Mouse (Mus musculus) kidney, postnatal 10 days (tissue): ENCODE measurements around the gene Pex14.
"Not testable (repeated sequence)": the region's sequence is repeated elsewhere in the genome, so short reads cannot be mapped to it uniquely, and the experiment has no call there.

ENCODE experiments used
- DNase-seq: peaks from one replicate; pipeline ENCODE4 v3.0.0; 2021; ENCODE audit warnings: mixed read lengths

Gene Pex14

GRCm38 (mm10) chr4:149099369-149100017, at the start of gene Pex14:
Pex14 (minus strand) TSS chr4:149099876.
- peak; percentile 94 for DNase-seq

DNA sequence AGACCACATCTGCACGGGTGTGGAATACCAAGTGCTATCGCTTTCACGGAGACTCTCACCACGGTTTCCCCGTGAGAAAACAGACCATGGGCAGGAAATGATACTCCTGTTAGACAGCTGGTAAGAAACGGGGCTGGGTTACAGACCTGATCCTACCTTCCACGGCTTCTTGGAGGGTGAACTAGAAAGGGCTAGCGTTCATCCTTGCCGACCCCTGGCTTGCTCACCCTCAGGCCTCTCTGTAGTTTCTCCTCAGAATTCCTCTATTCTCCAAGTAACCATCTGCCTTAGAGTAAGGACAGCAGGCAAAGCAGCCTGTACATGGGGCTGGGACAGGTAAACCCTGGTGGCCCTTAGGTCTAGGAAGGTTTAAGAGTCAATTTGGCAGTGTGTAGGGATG, 49.5 kb upstream of the Pex14 start:
- no peak for DNase-seq

GRCm38 (mm10) chr4:149148084-149148483, 48.4 kb upstream of the Pex14 start:
- no peak for DNase-seq

GRCm38 (mm10) chr4:149147528-149147927, 47.9 kb upstream of the Pex14 start:
- no peak for DNase-seq

- DNase-seq, result no peak
These were observed 45.5 kb upstream of the Pex14 start for GRCm38 (mm10) chr4:149145151-149145550.

DNA sequence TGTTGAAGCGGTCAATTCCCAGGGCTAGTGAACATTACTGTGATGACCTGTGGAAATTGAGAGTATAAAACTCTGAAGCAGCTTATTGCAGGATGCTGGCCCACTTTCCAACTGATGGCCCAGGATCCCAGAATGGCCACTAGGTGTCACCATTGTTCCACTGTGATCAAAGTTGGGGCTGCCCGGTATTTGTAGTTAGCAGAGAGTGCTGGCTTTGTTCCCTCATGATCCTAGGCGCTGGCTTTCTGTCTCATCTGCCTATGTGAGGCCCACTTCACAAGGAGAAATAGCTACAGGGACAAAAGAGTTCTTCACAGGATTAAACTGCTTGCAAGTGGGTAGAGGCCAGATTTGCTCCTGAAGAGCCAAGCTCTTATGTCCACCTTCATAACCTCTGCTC, 44.8 kb upstream of the Pex14 start:
- DNase-seq, result peak; percentile 88

DNA sequence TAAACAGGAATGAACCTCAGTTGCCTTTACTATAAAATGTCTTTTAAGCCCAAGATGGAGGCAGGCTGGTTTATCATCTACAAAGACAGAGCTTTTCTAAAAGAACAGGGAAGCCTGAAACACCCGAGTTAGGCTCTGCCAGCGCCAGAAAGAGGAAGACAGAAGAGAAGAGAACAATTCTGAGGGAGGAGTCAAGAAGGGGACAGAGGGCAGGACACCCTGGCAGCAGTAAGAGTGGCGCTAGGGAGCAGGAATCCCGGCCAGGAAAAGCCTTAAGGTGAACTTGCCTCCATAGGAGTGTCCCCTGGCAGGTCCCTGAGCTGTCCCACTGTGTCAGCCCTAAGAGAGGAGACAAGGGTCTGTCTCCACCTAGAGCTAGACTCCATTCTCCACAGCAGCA, 43.9 kb upstream of the Pex14 start:
- DNase-seq, result no peak

- no peak for DNase-seq
These were observed 38.8 kb upstream of the Pex14 start for GRCm38 (mm10) chr4:149138515-149138914.

- peak; percentile 96 for DNase-seq
These were observed 37.5 kb upstream of the Pex14 start, which contains the start of gene Cenps for GRCm38 (mm10) chr4:149136982-149137770. Cenps (minus strand) TSS chr4:149137629.

- peak; percentile 38 for DNase-seq
These were observed 36.6 kb upstream of the Pex14 start for GRCm38 (mm10) chr4:149136116-149136850.

DNA sequence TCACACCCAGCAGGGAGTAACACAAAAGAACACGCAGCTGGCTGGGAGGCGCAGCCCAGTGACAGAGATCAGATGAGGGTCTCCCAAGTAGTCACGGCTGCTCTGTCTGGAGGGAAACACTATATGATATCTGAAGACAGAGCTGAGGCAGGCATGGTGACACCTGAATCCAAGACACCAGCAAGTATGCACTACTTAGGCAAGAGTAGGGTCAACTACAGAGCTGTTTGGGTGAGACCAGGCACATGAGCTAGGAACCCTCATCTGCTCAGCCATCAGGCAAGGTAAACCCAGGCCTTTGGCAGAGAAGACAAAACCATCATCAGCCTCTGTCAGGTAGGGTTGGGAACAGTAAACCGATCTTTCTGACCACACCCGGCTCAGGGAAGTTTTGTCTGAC, 33.7 kb upstream of the Pex14 start:
- DNase-seq, result no peak

DNA sequence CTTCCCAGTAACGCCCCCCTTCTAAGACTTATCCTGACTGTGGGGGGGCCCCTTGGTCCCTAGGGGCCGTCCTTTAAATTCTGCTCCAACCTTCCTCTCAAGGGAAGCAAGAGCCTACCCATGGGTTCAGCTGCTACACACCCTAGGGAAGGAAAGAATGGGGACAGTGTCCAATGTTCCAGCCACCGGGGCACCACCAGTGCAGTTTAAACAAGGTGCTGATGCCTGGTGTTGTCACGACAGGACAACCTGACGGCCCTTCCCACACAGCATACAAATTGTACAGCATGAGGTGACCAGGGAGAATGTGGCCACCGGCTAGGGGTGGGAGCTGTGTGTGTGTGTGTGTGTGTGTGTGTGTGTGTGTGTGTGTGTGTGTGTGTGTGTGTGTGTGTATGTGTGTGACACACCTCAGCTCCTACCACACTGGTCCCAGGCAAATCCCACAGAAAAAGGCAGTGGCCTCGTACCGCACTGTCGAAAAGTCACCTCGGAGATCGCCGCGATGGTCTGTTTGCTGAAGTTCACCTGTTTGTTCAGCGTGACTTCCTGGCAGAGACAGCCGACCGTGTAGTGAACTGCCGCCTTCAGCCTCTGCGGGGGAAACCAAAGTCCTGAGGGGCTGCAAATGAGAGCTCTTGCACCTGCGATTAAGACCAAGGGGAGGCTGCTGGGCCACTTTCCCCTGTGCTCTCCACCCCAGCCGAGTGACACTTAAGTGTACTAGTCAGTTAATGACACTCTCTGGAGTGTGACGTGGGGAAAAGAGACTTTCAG, 32.3 kb upstream of the Pex14 start:
- DNase-seq, result no peak

GRCm38 (mm10) chr4:149131021-149131752, 31.5 kb upstream of the Pex14 start:
- DNase-seq, result no peak

GRCm38 (mm10) chr4:149128467-149128866, 28.8 kb upstream of the Pex14 start:
- no peak for DNase-seq

DNA sequence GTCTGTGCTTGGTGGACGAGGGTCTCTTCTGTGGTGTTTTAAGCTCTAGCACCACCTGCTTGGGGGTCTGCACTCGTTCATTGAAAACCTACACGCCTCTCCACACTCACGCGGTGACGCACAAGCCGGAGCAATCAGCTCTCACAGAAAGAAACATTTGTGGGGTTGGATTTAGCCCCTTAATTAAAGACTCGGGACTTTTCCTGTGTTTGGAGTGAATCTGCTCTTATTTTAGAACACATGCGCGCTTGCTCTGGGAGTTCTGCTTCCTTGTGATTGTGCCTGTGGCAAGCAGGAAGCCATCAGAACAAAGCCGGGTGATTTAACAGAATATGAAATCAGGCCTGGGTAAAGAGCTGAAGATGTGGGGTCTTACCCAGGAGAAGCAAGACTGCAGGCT, 27.0 kb upstream of the Pex14 start, which contains the start of gene Cort:
Gene Cort, minus strand, starts transcription at position 101 of the 400 bp plus-strand sequence.
- DNase-seq, result no peak

DNA sequence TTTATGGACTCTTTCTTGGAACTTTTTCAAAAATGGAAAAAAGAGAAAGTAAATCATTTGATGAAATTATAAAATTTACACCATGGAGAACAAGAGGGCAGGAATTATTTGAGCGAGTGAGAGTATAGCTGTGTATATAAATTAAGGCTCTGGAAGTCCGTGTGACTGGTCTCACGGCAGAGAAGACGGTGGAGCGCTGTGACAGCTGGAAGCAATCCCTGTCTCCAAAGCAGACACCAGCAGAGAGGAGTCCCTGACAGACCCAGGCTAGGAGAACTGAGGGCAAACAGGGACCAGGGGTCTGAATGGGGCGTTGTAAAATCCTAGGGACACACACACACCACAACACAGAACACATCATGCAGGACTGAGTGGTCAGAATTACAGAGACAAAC, 26.4 kb upstream of the Pex14 start:
- DNase-seq, result peak; percentile 37

DNA sequence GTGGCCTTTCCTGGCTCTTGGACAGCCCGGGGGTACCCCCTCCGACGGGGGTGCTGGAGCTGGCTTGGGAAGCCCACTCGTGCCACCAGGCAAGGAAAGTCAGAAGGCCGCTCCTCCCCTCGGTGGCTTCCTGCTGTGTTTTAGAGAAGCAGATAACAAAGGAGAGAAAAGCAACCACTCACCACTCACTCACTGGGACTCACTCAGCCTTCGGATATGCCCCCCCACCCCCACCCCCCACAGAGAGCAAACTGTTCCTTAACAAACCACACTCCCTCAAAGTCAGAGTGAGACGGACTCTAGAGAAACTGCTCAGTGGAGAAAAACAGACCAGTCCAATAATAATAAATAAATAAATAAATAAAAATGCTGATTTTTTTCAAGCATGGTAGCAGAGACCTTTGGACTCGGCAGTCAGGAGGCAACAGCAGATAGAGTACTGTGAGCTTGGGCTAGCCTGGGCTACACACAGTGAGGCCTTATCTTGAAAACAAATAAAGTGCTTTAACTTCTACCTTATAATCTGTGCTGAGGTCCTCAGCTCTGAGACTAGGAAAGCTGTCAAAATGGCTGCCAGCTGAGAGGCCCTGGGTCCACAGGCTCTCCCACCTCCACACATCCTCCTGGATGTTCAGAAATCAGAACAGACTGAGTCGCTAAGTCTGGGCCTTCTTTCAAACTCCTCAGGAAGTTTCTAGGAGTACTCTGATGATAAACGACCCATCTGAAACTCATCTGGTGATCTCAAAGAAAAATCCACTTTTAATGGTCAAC, 25.9 kb upstream of the Pex14 start:
- DNase-seq, result no peak

- DNase-seq, result no peak
These were observed 23.8 kb upstream of the Pex14 start for GRCm38 (mm10) chr4:149123432-149123831.

- not testable (repeated sequence) for DNase-seq
These were observed 20.4 kb upstream of the Pex14 start for GRCm38 (mm10) chr4:149119978-149120562.

DNA sequence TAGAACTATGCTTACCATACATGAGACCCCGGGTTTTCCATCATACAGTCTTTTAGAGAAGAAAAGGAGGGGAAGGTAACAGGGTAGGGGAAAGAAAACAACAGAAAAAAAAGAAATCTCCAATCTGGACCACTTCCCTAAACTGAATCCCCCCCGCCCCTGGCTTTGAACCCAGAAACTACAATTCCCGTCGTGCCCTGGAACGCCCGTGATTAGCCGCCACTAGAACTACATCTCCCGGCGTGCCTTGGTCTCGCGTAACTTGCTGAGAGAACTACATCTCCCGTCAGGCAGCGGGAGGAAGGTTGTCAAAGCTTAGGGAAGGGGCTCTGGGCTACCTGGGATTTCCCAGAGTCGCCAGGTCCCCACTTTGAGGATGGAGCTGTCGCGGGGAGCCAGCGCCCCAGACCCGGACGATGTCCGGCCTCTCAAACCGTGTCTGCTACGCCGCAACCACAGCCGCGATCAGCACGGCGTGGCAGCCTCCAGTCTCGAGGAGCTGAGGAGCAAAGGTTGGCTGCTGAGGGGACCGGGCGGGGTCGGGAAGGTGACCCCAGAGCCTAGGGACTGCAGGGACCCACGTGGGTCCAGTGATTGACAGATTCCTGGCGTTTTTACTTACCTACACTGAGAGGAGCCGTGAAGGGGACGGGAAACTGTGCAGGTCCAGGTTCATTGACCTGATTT, 4.3 kb upstream of the Pex14 start, which contains the start of gene Dffa:
Gene Dffa, plus strand, starts transcription at position 272 of the 687 bp plus-strand sequence.
- peak; percentile 95 for DNase-seq
